Mouse (Mus musculus) liver, embryonic 14.5 days (tissue): ENCODE measurements around the gene Dnmt3a. TPM values are rescaled to one million over a fixed set of nuclear protein-coding genes. Genes with fewer than 3 reads are reported as not detected.

Source experiments
- ATAC-seq: fragments of 200-750 bp; cut with Nextera tagmentation; 2 replicates; pipeline ENCODE4 v1.8.0; 2017; ENCODE audit warnings: moderate number of reproducible peaks, mild to moderate bottlenecking, moderate library complexity; ENCODE audit not compliant: insufficient read depth
- DNase-seq, 3 experiments: peaks; one replicate each; pipeline ENCODE4 v3.0.0-alpha.2; 2012 to 2013; ENCODE audit warnings: low read depth in 3 of 3, low spot score in 3 of 3
- H3K27ac ChIP-seq: fragments of 300-500 bp; sonication (generic); 2 replicates; pipeline ENCODE4 v1.5.1; 2014; ENCODE audit warnings: moderate library complexity, mild to moderate bottlenecking, control low read depth, inconsistent platforms
- H3K27me3 ChIP-seq: fragments of 300-500 bp; sonication (generic); 2 replicates; pipeline ENCODE4 v1.6.1; 2014; ENCODE audit warnings: mild to moderate bottlenecking, low read length, moderate library complexity; ENCODE audit not compliant: control insufficient read depth, insufficient read depth
- H3K36me3 ChIP-seq: fragments of 300-500 bp; sonication (generic); replicated peaks from 2 replicates; pipeline ENCODE4 v1.6.1; 2014; ENCODE audit warnings: low read depth; ENCODE audit not compliant: control insufficient read depth, insufficient read depth
- H3K4me1 ChIP-seq, 2 experiments: fragments of 200-500 bp in 1 of 2; fragments of 300-500 bp in 1 of 2; sonication (generic) in 1 of 2; replicated peaks; 2 replicates each; pipeline ENCODE4 v1.6.1; 2012 to 2014; ENCODE audit warnings: antibody characterized with exemption in 1 of 2, inconsistent platforms in 1 of 2, low read length in 1 of 2; ENCODE audit not compliant: control insufficient read depth in 2 of 2, insufficient read depth in 2 of 2
- H3K4me2 ChIP-seq: fragments of 300-500 bp; sonication (generic); 2 replicates; pipeline ENCODE4 v1.6.1; 2014; ENCODE audit warnings: low read depth, mild to moderate bottlenecking, control low read depth, moderate library complexity
- H3K4me3 ChIP-seq, 2 experiments: fragments of 200-500 bp in 1 of 2; fragments of 300-500 bp in 1 of 2; sonication (generic) in 1 of 2; 2 replicates each; pipeline ENCODE4 v1.5.1; 2012 to 2014; ENCODE audit warnings: low read depth in 2 of 2, low read length in 2 of 2, mild to moderate bottlenecking in 2 of 2, control low read depth in 1 of 2, inconsistent platforms in 1 of 2, moderate library complexity in 1 of 2; ENCODE audit not compliant: insufficient read depth in 1 of 2
- H3K9ac ChIP-seq: fragments of 300-500 bp; sonication (generic); replicated peaks from 2 replicates; pipeline ENCODE4 v1.6.1; 2014; ENCODE audit warnings: mild to moderate bottlenecking, control low read depth, moderate library complexity
- H3K9me3 ChIP-seq: fragments of 300-500 bp; sonication (generic); 2 replicates; pipeline ENCODE4 v1.6.1; 2016; ENCODE audit warnings: low read length, mixed read lengths; ENCODE audit not compliant: control insufficient read depth
- CTCF ChIP-seq: IDR thresholded peaks from 2 replicates; pipeline ENCODE4 v1.5.1; 2016; ENCODE audit warnings: antibody characterized with exemption, low read depth, control low read depth
- EP300 ChIP-seq: IDR thresholded peaks from 2 replicates; pipeline ENCODE4 v1.6.1; 2016; ENCODE audit warnings: antibody characterized with exemption, low read depth
- WGBS: fragments of 180-500 bp; shearing (Covaris S2); extraction: QIAGEN DNeasy Blood & Tissue Kit; methylation state at CpG from one replicate; pipeline ENCODE4 v1.1.7; 2014; ENCODE audit not compliant: insufficient replicate concordance; 5-methylcytosine and 5-hydroxymethylcytosine counted together
- polyA plus RNA-seq, 2 experiments: library from polyadenylated mRNA; depleted of rRNA in 1 of 2; stranded (reverse) in 1 of 2; unstranded in 1 of 2; fragments of >200 nt; fragmentation: Nextera tagmentation in 1 of 2; extraction: Ambion mirVana in 1 of 2; gene quantifications; 2 replicates each; pipeline versions ENCODE4 v1.2.1 to v1.2.3; 2012 to 2014

The Dnmt3a gene
- polyA plus RNA-seq, 2 experiments: 5.3 to 12.8 TPM

DNA sequence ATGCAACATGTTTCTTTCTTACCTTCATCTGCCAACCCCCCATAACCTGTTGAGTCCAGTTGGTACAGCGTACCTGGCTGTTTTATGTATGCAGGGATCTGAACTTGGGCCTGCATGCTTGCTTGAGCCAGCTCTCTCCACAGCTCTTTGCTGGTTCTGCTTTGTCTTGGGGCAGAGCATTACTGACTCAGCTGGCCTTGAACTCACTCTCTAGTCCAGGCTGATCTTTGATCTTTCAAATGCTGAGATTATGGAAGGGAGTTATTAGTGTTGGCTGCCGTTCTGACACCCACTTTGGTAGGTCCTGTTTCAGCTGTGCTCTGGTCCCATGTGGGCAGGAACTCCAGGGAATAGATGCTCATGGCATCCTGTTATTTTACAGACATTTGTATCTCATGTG, 93.0 kb downstream of the Dnmt3a start:
- H3K36me3 ChIP-seq: peaks cover 2% of the 10 kb centered on the region
- H3K9me3 ChIP-seq: no peaks in the 10 kb centered on the region
- H3K4me3 ChIP-seq: no peak overlapping the region

DNA sequence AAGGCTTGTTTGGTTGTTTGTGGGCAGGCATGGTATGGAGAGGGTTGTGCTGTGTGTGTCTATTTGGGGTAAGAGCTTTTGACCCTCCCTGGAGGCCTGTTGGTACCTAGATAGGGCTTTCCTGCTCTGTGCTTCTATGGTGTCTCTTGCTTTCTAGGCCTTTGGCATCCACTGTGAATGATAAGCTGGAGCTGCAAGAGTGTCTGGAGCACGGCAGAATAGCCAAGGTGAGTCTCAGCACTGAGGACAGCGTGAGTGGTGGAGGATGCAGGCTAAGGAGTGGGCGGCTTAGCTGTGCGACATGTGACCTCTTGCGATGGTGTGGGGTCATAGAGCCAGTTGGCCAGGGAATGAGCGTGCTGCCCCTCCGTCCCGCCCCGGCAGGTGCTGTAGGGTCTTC, 99.6 kb downstream of the Dnmt3a start:
- no peaks in the 10 kb centered on the region for H3K27me3 ChIP-seq
- no peak overlapping the region for H3K27ac ChIP-seq
- no peaks in the 10 kb centered on the region for H3K4me1 ChIP-seq
- TF ChIP-seq CTCF (no peak), EP300 (no peak)
- ATAC-seq (no peak), DNase-seq (no peak)
- H3K36me3 ChIP-seq: peaks cover 7% of the 10 kb centered on the region
- 80% methylated on average over 9 of the region's 9 CpGs for WGBS
- H3K4me2 ChIP-seq: no peak overlapping the region
- H3K4me3 ChIP-seq: no peak overlapping the region
- no peak overlapping the region for H3K9ac ChIP-seq
- H3K9me3 ChIP-seq: no peaks in the 10 kb centered on the region

More for the DNA sequence above, 93.0 kb downstream of the Dnmt3a start:
- Histone ChIP-seq H3K27ac (no peak overlapping the region), H3K27me3 (no peaks in the 10 kb centered on the region), H3K9ac (no peak overlapping the region), H3K4me2 (no peak overlapping the region), H3K4me1 (peaks cover 0 to 3% of the 10 kb centered on the region in 2 experiments; a peak in 1 of 4 replicates)
- ATAC-seq (no peak), DNase-seq (no peak)
- 77% methylated on average over 2 of the region's 2 CpGs for WGBS
- TF ChIP-seq EP300 (no peak), CTCF (no peak)

DNA sequence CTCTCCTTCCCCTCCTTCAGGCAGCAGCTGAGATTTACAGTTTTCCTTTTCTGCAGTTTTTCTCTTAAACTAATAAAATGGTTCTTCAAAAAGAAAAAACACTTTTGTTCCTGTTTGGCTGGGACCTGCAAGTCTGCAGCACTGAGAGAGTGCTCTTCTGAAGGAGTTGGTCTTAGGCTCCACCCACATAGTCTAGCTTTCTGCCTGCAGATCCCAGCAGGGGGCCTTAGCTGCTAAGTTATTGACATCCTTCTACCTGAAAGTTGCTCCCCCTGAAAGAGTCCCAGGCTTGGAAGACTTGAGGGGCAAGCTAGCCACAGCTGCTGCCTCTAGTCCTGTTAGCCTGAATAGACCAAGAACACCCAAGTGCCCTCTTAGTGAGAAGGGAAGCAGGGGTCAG, 100.5 kb downstream of the Dnmt3a start:
- H3K4me2 ChIP-seq: no peak overlapping the region
- no peak for DNase-seq
- no peak overlapping the region for H3K27ac ChIP-seq
- no peak for ATAC-seq
- no peaks in the 10 kb centered on the region for H3K4me1 ChIP-seq
- no peaks in the 10 kb centered on the region for H3K27me3 ChIP-seq
- H3K9ac ChIP-seq: no peak overlapping the region
- H3K9me3 ChIP-seq: no peaks in the 10 kb centered on the region
- TF ChIP-seq EP300 (no peak), CTCF (no peak)
- peaks cover 7% of the 10 kb centered on the region for H3K36me3 ChIP-seq
- no peak overlapping the region for H3K4me3 ChIP-seq

DNA sequence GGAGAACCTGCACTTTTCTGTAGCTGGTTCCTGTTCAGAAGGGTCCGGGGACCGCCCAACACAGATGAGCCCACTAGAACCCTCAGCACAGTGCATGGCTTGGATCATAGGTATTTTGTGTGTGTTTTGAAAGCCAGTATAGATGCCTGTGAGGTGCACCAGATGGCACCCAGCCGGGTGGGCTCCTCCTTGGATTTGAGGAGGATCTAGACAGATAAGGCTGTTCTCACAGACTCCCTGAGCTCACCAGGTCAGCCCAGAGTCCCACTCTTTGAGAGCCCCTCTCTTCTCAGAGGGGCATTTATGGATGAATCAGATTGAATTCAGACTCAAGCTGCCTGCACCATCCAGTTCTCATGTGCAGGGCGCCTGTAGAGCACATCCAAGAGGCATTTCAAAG, 101.2 kb downstream of the Dnmt3a start:
- no peaks in the 10 kb centered on the region for H3K9me3 ChIP-seq
- H3K4me3 ChIP-seq: no peak overlapping the region
- DNase-seq: no peak
- no peak overlapping the region for H3K9ac ChIP-seq
- H3K27ac ChIP-seq: no peak overlapping the region
- WGBS: 76% methylated on average over 4 of the region's 4 CpGs
- no peak overlapping the region for H3K4me2 ChIP-seq
- H3K27me3 ChIP-seq: no peaks in the 10 kb centered on the region
- no peak for TF ChIP-seq CTCF
- no peak for TF ChIP-seq EP300
- no peak for ATAC-seq
- H3K4me1 ChIP-seq: no peaks in the 10 kb centered on the region
- H3K36me3 ChIP-seq: peaks cover 5% of the 10 kb centered on the region

DNA sequence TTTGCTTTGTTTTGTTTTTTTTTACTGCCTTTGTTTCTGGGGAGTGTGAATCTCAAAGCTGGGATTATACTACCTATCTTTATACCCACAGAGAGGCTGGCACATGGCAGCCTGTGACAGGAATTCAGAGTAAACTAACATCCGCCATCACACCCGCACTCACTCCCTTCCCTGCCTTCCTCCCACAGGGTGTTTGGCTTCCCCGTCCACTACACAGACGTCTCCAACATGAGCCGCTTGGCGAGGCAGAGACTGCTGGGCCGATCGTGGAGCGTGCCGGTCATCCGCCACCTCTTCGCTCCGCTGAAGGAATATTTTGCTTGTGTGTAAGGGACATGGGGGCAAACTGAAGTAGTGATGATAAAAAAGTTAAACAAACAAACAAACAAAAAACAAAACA, 101.6 kb downstream of the Dnmt3a start:
- no peak for TF ChIP-seq CTCF
- TF ChIP-seq EP300: no peak
- Histone ChIP-seq H3K27me3 (no peaks in the 10 kb centered on the region), H3K4me1 (no peaks in the 10 kb centered on the region), H3K9ac (no peak overlapping the region), H3K9me3 (no peaks in the 10 kb centered on the region), H3K4me2 (no peak overlapping the region), H3K4me3 (no peak overlapping the region), H3K36me3 (peaks cover 5% of the 10 kb centered on the region), H3K27ac (no peak overlapping the region)
- 76% methylated on average over 13 of the region's 13 CpGs for WGBS
- DNase-seq (no peak), ATAC-seq (no peak)
